In the genomic region with DNA sequence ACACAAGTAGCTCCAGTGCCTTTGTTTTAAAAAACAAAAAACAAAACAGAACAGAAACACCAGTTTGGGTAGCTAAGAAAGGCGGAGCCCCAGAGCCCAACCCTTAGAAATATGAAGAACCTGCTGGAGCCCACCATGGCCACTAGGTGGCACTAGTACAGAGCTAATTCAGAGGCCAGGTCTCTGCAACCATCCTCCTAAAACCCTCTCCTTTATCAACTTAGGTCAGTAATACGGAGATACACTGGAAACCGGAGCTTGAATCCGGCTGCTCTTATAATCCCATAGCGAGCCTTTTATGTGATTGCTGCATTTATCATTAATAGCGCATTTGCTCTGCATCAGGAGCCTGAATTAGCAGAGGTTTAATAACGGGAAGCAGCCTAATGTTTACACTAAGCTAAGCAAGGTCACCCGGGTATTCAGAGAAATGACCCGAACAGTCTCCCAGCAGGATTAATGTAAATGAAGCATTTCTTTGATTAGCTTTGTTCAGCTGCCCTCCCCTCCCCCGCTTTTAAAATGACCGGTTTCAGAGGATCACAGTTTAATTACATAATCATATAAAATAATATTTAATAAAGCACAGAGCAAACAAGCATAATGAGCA, we compare ENCODE assay signal across 8 mouse cellular contexts. TPM values are rescaled to one million over a fixed set of nuclear protein-coding genes. Genes with fewer than 3 reads are reported as not detected.
DNase-seq lines count a peak whose midpoint lies in the region; ATAC-seq and TF ChIP-seq lines count a peak whose summit lies in the region.

No protein-coding gene starts in this region.

- H3K9me3 ChIP-seq in forebrain, embryonic 13.5 days (replicated peaks), result no peaks in the 10 kb centered on the region
- H3K9me3 ChIP-seq in heart, postnatal 0 days (replicated peaks; ENCODE audit: control insufficient read depth, low read length), result 0 out of 2 replicates have a peak, but pooled peaks cover 4% of the 10 kb centered on the region
- no peaks in the 10 kb centered on the region for H3K9me3 ChIP-seq in liver, embryonic 14.5 days (ENCODE audit: control insufficient read depth, low read length)
- no peaks in the 10 kb centered on the region for H3K9me3 ChIP-seq in stomach, postnatal 0 days (ENCODE audit: control insufficient read depth, low read length)

- peaks cover 21% of the 10 kb centered on the region for H3K4me1 ChIP-seq in forebrain, embryonic 13.5 days
- H3K4me1 ChIP-seq in heart, postnatal 0 days (ENCODE audit: control insufficient read depth, insufficient read depth), result peaks cover 6% of the 10 kb centered on the region; the same call in 1 of the 2 replicates
- peaks cover 0 to 12% of the 10 kb centered on the region in 2 experiments; a peak in 2 of 4 replicates for H3K4me1 ChIP-seq in liver, embryonic 14.5 days (replicated peaks; ENCODE audit: control insufficient read depth in 2 of 2, insufficient read depth in 2 of 2, low read length in 1 of 2)
- H3K4me1 ChIP-seq in stomach, postnatal 0 days (replicated peaks; ENCODE audit: control insufficient read depth, insufficient read depth), result no peaks in the 10 kb centered on the region

- peak; percentile 82 for DNase-seq in ES-CJ7 (ENCODE audit: low read depth, low spot score)
- DNase-seq in heart, postnatal 0 days (ENCODE audit: low spot score), result peak; percentile 80
- DNase-seq in kidney, postnatal 36 days, result peak; percentile 64 to 79
- DNase-seq in liver, embryonic 14.5 days (ENCODE audit: low read depth in 3 of 3, low spot score in 3 of 3), result peak; percentile 30 to 47 (median 37)
- DNase-seq in neural tube, embryonic 10.5 days (ENCODE audit: extremely low spot score, low spot score), result peak; percentile 77
- peak; percentile 64 for DNase-seq in stomach, postnatal 0 days (ENCODE audit: low spot score)

- H3K4me3 ChIP-seq in forebrain, embryonic 13.5 days, result peak overlapping the region; percentile 29
- H3K4me3 ChIP-seq in heart, postnatal 0 days (ENCODE audit: low read depth, low read length), result peak overlapping the region; percentile 30
- no peak overlapping the region for H3K4me3 ChIP-seq in liver, embryonic 14.5 days (ENCODE audit: insufficient read depth in 1 of 2, low read depth in 2 of 2, low read length in 2 of 2)
- H3K4me3 ChIP-seq in stomach, postnatal 0 days (ENCODE audit: low read depth, low read length), result no peak overlapping the region

- no peaks in the 10 kb centered on the region for H3K36me3 ChIP-seq in forebrain, embryonic 13.5 days (ENCODE audit: poor library complexity, severe bottlenecking)
- no peaks in the 10 kb centered on the region for H3K36me3 ChIP-seq in heart, postnatal 0 days (replicated peaks; ENCODE audit: control insufficient read depth, insufficient read depth, low read length)
- H3K36me3 ChIP-seq in liver, embryonic 14.5 days (replicated peaks; ENCODE audit: control insufficient read depth, insufficient read depth, low read depth), result no peaks in the 10 kb centered on the region
- no peaks in the 10 kb centered on the region for H3K36me3 ChIP-seq in stomach, postnatal 0 days (ENCODE audit: control insufficient read depth, insufficient read depth, low read length)

- H3K27me3 ChIP-seq in forebrain, embryonic 13.5 days, result no peaks in the 10 kb centered on the region
- peaks cover 10% of the 10 kb centered on the region for H3K27me3 ChIP-seq in heart, postnatal 0 days (ENCODE audit: control insufficient read depth, insufficient read depth, low read length)
- H3K27me3 ChIP-seq in liver, embryonic 14.5 days (ENCODE audit: control insufficient read depth, insufficient read depth, low read length), result peaks cover 8% of the 10 kb centered on the region
- H3K27me3 ChIP-seq in stomach, postnatal 0 days (ENCODE audit: control insufficient read depth, insufficient read depth, low read length), result no peaks in the 10 kb centered on the region

- TF ChIP-seq EP300 in heart, postnatal 0 days (IDR thresholded peaks at IDR 0.05; ENCODE audit: low read depth), result no peak
- no peak for TF ChIP-seq EP300 in liver, embryonic 14.5 days (IDR thresholded peaks at IDR 0.05; ENCODE audit: low read depth)
- no peak for TF ChIP-seq EP300 in stomach, postnatal 0 days (optimal IDR thresholded peaks at IDR 0.05)

- ATAC-seq in cerebellum, adult (ENCODE audit: insufficient number of reproducible peaks, low FRiP score, low TSS enrichment), result peak; percentile 92; the same call in 1 of the 2 replicates
- peak; percentile 85 for ATAC-seq in forebrain, embryonic 13.5 days
- peak; percentile 75 for ATAC-seq in heart, postnatal 0 days (ENCODE audit: insufficient read depth, low read depth)
- ATAC-seq in liver, embryonic 14.5 days (ENCODE audit: insufficient read depth), result no peak; the same call in 1 of the 2 replicates
- peak; percentile 74; the same call in 1 of the 2 replicates for ATAC-seq in stomach, postnatal 0 days (ENCODE audit: low FRiP score, low TSS enrichment)

- H3K4me2 ChIP-seq in forebrain, embryonic 13.5 days, result peak overlapping the region; percentile 62
- H3K4me2 ChIP-seq in heart, postnatal 0 days (ENCODE audit: low read depth, low read length), result peak overlapping the region; percentile 63
- peak overlapping the region; percentile 36 for H3K4me2 ChIP-seq in liver, embryonic 14.5 days (ENCODE audit: low read depth)
- peak overlapping the region; percentile 36; the same call in 1 of the 2 replicates for H3K4me2 ChIP-seq in stomach, postnatal 0 days (replicated peaks; ENCODE audit: low read depth)

- TF ChIP-seq CTCF in heart, postnatal 0 days (IDR thresholded peaks at IDR 0.05; ENCODE audit: low read depth), result peak; percentile 74
- peak; percentile 77 for TF ChIP-seq CTCF in liver, embryonic 14.5 days (IDR thresholded peaks at IDR 0.05; ENCODE audit: low read depth)
- TF ChIP-seq CTCF in stomach, postnatal 0 days (IDR thresholded peaks at IDR 0.05; ENCODE audit: low read depth), result peak; percentile 89

- H3K27ac ChIP-seq in forebrain, embryonic 13.5 days, result peak overlapping the region; percentile 74
- H3K27ac ChIP-seq in heart, postnatal 0 days (ENCODE audit: low read depth), result no peak overlapping the region
- H3K27ac ChIP-seq in liver, embryonic 14.5 days, result no peak overlapping the region
- H3K27ac ChIP-seq in stomach, postnatal 0 days (replicated peaks), result no peak overlapping the region

- peak overlapping the region; percentile 54 for H3K9ac ChIP-seq in forebrain, embryonic 13.5 days
- H3K9ac ChIP-seq in heart, postnatal 0 days (replicated peaks; ENCODE audit: low read depth, low read length), result no peak overlapping the region
- H3K9ac ChIP-seq in liver, embryonic 14.5 days (replicated peaks), result no peak overlapping the region
- no peak overlapping the region for H3K9ac ChIP-seq in stomach, postnatal 0 days (ENCODE audit: low read length)

- WGBS in forebrain, embryonic 13.5 days, result under 1% methylated on average over 11 of the region's 11 CpGs
- WGBS in heart, postnatal 0 days, result 4% methylated on average over 11 of the region's 11 CpGs
- WGBS in liver, embryonic 14.5 days (ENCODE audit: insufficient replicate concordance), result 3% methylated on average over 11 of the region's 11 CpGs
- 3% methylated on average over 11 of the region's 11 CpGs for WGBS in stomach, postnatal 0 days

RNA-seq across cellular contexts. Expression of gene Gm21915, which starts 53.9 kb away (rescaled TPM):
- polyA plus RNA-seq in forebrain, embryonic 13.5 days (2015; fragmentation: Nextera tagmentation; extraction: Ambion mirVana), result not detected in 2 replicates
- total RNA-seq in heart, postnatal 0 days (2014; rRNA removed; ENCODE audit: low replicate concordance), result not detected in 2 replicates
- polyA plus RNA-seq in heart, postnatal 0 days (2015; fragmentation: Nextera tagmentation; extraction: Ambion mirVana), result not detected in 2 replicates
- not detected in 2 replicates for polyA plus RNA-seq in liver, embryonic 14.5 days (2012; rRNA removed)
- not detected in 2 replicates for polyA plus RNA-seq in liver, embryonic 14.5 days (2014; fragmentation: Nextera tagmentation; extraction: Ambion mirVana)
- polyA plus RNA-seq in stomach, postnatal 0 days (2015; fragmentation: Nextera tagmentation; extraction: Ambion mirVana), result not detected in 2 replicates

Comparison
In these comparisons a context has a peak if more than half of its experiments do, and no peak if none do; other contexts are left out.
1. H3K4me3 ChIP-seq: peak in forebrain, embryonic 13.5 days (single experiment) and heart, postnatal 0 days (single experiment); none in liver, embryonic 14.5 days (0 of 2) and stomach, postnatal 0 days (single experiment).
2. Peak in every context shown above with its lines, with median percentiles within 50 percentile points of each other: DNase-seq, H3K4me2 ChIP-seq and CTCF ChIP-seq.